In the genomic region with DNA sequence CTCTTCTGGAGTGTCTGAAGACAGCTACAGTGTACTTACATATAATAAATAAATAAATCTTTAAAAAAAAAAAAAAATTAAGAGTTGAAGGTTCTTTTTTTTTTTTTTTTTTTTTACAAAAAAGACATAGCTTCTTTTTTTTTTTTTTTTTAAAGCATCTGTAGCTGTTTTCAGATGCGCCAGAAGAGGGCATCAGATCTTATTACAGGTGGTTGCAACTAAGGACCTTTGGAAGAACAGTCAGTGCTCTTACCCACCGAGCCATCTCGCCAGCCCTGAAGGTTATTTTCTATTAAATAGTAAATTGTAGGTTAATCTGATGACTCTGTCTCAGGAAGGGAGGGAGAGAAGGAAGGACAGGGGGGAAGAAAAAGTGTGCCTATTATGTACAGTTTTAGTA, we compare ENCODE assay signal across 11 mouse cellular contexts. TPM values are rescaled to one million over a fixed set of nuclear protein-coding genes. Genes with fewer than 3 reads are reported as not detected.
DNase-seq lines count a peak whose midpoint lies in the region; ATAC-seq and TF ChIP-seq lines count a peak whose summit lies in the region.
"Had no signal": no experiment of that assay in that cellular context is flagged by ENCODE, and none has a peak within 500 bp of the region (broad histone marks: within the 10 kb centered on the region; RNA-seq: fewer than 3 reads in every experiment).

No protein-coding gene starts in this region.

- H3K27me3 ChIP-seq in forebrain, postnatal 0 days (ENCODE audit: insufficient read depth, low read length): no peaks in the 10 kb centered on the region
- no peaks in the 10 kb centered on the region for H3K27me3 ChIP-seq in forebrain, embryonic 12.5 days
- H3K27me3 ChIP-seq in embryonic facial prominence, embryonic 10.5 days (replicated peaks; ENCODE audit: low read depth, poor library complexity, severe bottlenecking): no peaks in the 10 kb centered on the region
- H3K27me3 ChIP-seq: liver, embryonic 12.5 days had no signal

- no peak for TF ChIP-seq CTCF in forebrain, postnatal 0 days (IDR thresholded peaks at IDR 0.05; ENCODE audit: low read depth)
- peak; percentile 35 for TF ChIP-seq CTCF in left cerebral cortex, adult 2 months (IDR thresholded peaks at IDR 0.05)

- H3K27ac ChIP-seq in forebrain, postnatal 0 days (ENCODE audit: low read depth, low read length): no peak overlapping the region
- H3K27ac ChIP-seq in forebrain, embryonic 12.5 days: no peak overlapping the region
- H3K27ac ChIP-seq in left cerebral cortex, adult 2 months: no peak overlapping the region
- no peak overlapping the region for H3K27ac ChIP-seq in embryonic facial prominence, embryonic 10.5 days (replicated peaks)
- H3K27ac ChIP-seq: liver, embryonic 12.5 days had no signal

- H3K4me1 ChIP-seq in forebrain, postnatal 0 days (ENCODE audit: insufficient read depth): no peaks in the 10 kb centered on the region
- no peaks in the 10 kb centered on the region for H3K4me1 ChIP-seq in forebrain, embryonic 12.5 days
- H3K4me1 ChIP-seq in embryonic facial prominence, embryonic 10.5 days: no peaks in the 10 kb centered on the region
- H3K4me1 ChIP-seq: liver, embryonic 12.5 days had no signal

- no peak for ATAC-seq in forebrain, postnatal 0 days
- ATAC-seq in forebrain, embryonic 12.5 days (ENCODE audit: low FRiP score): no peak
- ATAC-seq: liver, embryonic 12.5 days had no signal

- no peak overlapping the region for H3K9ac ChIP-seq in forebrain, postnatal 0 days
- H3K9ac ChIP-seq in forebrain, embryonic 12.5 days: no peak overlapping the region
- H3K9ac ChIP-seq: liver, embryonic 12.5 days had no signal

- intact Hi-C loops in left cerebral cortex, adult 2 months (cut with DNase I): no loop called here
- intact Hi-C loops in left cerebral cortex, postnatal 25 days (cut with DNase I): no loop called here

- H3K9me3 ChIP-seq in forebrain, postnatal 0 days (ENCODE audit: low read length): no peaks in the 10 kb centered on the region
- no peaks in the 10 kb centered on the region for H3K9me3 ChIP-seq in forebrain, embryonic 12.5 days
- H3K9me3 ChIP-seq in embryonic facial prominence, embryonic 10.5 days: no peaks in the 10 kb centered on the region
- H3K9me3 ChIP-seq: liver, embryonic 12.5 days had no signal

- H3K4me3 ChIP-seq in forebrain, postnatal 0 days (ENCODE audit: low read depth, low read length): no peak overlapping the region
- H3K4me3 ChIP-seq in forebrain, embryonic 12.5 days (replicated peaks): no peak overlapping the region
- no peak overlapping the region for H3K4me3 ChIP-seq in left cerebral cortex, adult 2 months
- H3K4me3 ChIP-seq in embryonic facial prominence, embryonic 10.5 days: no peak overlapping the region
- H3K4me3 ChIP-seq: erythroblast, embryonic 14.5 days; liver, embryonic 12.5 days had no signal

- H3K4me2 ChIP-seq in forebrain, postnatal 0 days (ENCODE audit: low read depth): no peak overlapping the region
- no peak overlapping the region for H3K4me2 ChIP-seq in forebrain, embryonic 12.5 days
- H3K4me2 ChIP-seq: liver, embryonic 12.5 days had no signal

- H3K36me3 ChIP-seq in forebrain, postnatal 0 days (ENCODE audit: insufficient read depth): peaks cover 51% of the 10 kb centered on the region
- H3K36me3 ChIP-seq in forebrain, embryonic 12.5 days (replicated peaks): peaks cover 66% of the 10 kb centered on the region
- peaks cover 92% of the 10 kb centered on the region for H3K36me3 ChIP-seq in embryonic facial prominence, embryonic 10.5 days (replicated peaks)

- peak; percentile 1 for DNase-seq in forebrain, postnatal 0 days
- no peak for DNase-seq in left cerebral cortex, adult 2 months (ENCODE audit: extremely low spot score in 1 of 2, low spot score in 2 of 2)
- no peak for DNase-seq in left cerebral cortex, postnatal 25 days (ENCODE audit: low spot score in 2 of 2)
- peak; percentile 59 for DNase-seq in 416B (ENCODE audit: low read depth)
- peak; percentile 55 for DNase-seq in R1 (ENCODE audit: low read depth, low spot score)
- DNase-seq in embryonic facial prominence, embryonic 10.5 days (ENCODE audit: low spot score): no peak
- DNase-seq in liver: no peak
- DNase-seq: thymus, adult 18-20 months had no signal

- WGBS in forebrain, postnatal 0 days: 75% methylated on average over 3 of the region's 3 CpGs
- WGBS in forebrain, embryonic 12.5 days: 91% methylated on average over 3 of the region's 3 CpGs
- WGBS in embryonic facial prominence, embryonic 10.5 days: 82% methylated on average over 3 of the region's 3 CpGs

RNA-seq across cellular contexts. Expression of a gene that starts 31.4 kb away (rescaled TPM):
- total RNA-seq in forebrain, postnatal 0 days (2014; rRNA removed): 159 and 187 TPM in 2 replicates
- 313 and 316 TPM in 2 replicates for polyA plus RNA-seq in forebrain, postnatal 0 days (2015; fragmentation: Nextera tagmentation; extraction: Ambion mirVana)
- polyA plus RNA-seq in forebrain, embryonic 12.5 days (2016; fragmentation: Nextera tagmentation; extraction: Ambion mirVana): 316 and 328 TPM in 2 replicates
- 100 to 1,000 TPM; 161 to 170 TPM for total RNA-seq in left cerebral cortex, adult 2 months (2021)
- total RNA-seq in left cerebral cortex, postnatal 25 days (2021): 100 to 1,000 TPM; 170 to 176 TPM
- polyA plus RNA-seq in embryonic facial prominence, embryonic 10.5 days (2016; fragmentation: Nextera tagmentation; extraction: Ambion mirVana): 460 and 481 TPM in 2 replicates

RNA-seq across cellular contexts. Expression of a gene that starts 32.9 kb away (rescaled TPM):
- 67.3 and 77.4 TPM in 2 replicates for total RNA-seq in forebrain, postnatal 0 days (2014; rRNA removed)
- polyA plus RNA-seq in forebrain, postnatal 0 days (2015; fragmentation: Nextera tagmentation; extraction: Ambion mirVana): 92.3 and 99.4 TPM in 2 replicates
- polyA plus RNA-seq in forebrain, embryonic 12.5 days (2016; fragmentation: Nextera tagmentation; extraction: Ambion mirVana): 96.9 and 97.7 TPM in 2 replicates
- total RNA-seq in left cerebral cortex, adult 2 months (2021): 10 to 100 TPM; 83.8 to 87.0 TPM
- 10 to 100 TPM; 82.3 to 87.2 TPM for total RNA-seq in left cerebral cortex, postnatal 25 days (2021)
- 70.4 and 73.3 TPM in 2 replicates for polyA plus RNA-seq in embryonic facial prominence, embryonic 10.5 days (2016; fragmentation: Nextera tagmentation; extraction: Ambion mirVana)

RNA-seq across cellular contexts. Expression of a gene that starts 40.8 kb away (rescaled TPM):
- 10.1 and 10.5 TPM in 2 replicates for total RNA-seq in forebrain, postnatal 0 days (2014; rRNA removed)
- polyA plus RNA-seq in forebrain, postnatal 0 days (2015; fragmentation: Nextera tagmentation; extraction: Ambion mirVana): 7.3 and 9.4 TPM in 2 replicates
- 35.5 and 39.1 TPM in 2 replicates for polyA plus RNA-seq in forebrain, embryonic 12.5 days (2016; fragmentation: Nextera tagmentation; extraction: Ambion mirVana)
- 1 to 10 TPM in 1 of 2 experiments, under 1 TPM in 1; 0.86 to 1.7 TPM for total RNA-seq in left cerebral cortex, adult 2 months (2021)
- total RNA-seq in left cerebral cortex, postnatal 25 days (2021): 1 to 10 TPM in 1 of 2 experiments, under 1 TPM in 1; 0.85 to 1.4 TPM
- polyA plus RNA-seq in embryonic facial prominence, embryonic 10.5 days (2016; fragmentation: Nextera tagmentation; extraction: Ambion mirVana): 20.5 and 20.9 TPM in 2 replicates

Comparison
In these comparisons a context has a peak if more than half of its experiments do, and no peak if none do; other contexts are left out.
1. DNase-seq: peak in forebrain, postnatal 0 days (single experiment), 416B (single experiment) and R1 (single experiment); none in left cerebral cortex, adult 2 months (0 of 2), left cerebral cortex, postnatal 25 days (0 of 2), embryonic facial prominence, embryonic 10.5 days (single experiment) and liver (single experiment).